Mouse (Mus musculus): Measurements from ENCODE around the gene Zfp827.

Gene Zfp827

DNA sequence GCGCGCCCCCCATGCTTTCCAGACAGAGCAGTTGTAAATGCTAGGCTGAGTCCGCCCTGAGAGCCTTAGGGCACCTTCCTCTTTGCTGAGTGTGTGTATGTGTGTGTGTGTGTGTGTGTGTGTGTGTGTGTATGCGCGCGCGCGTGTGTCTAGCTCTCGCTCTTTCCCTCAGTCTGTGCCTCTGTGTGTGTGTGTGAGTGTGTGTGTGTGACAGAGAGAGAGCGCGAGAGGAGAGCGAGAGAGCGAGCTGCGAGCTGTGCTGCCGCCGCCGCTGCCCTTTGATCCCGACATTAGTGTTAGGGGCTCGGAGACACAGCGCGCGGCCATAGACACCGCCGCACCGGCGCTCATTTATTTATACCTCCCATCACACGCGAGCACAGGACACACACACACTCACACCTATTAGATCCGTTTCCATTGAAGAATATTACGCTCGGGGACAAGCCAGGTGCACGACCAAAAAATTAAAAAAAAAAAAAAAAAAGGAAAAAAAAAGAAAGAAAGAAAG, at the start of gene Zfp827:
Zfp827 (plus strand) TSS at position 461 of the 511 bp plus-strand sequence.
- peak; percentile 68 to 79 for DNase-seq (ENCODE audit: low spot score in 2 of 2)

DNA sequence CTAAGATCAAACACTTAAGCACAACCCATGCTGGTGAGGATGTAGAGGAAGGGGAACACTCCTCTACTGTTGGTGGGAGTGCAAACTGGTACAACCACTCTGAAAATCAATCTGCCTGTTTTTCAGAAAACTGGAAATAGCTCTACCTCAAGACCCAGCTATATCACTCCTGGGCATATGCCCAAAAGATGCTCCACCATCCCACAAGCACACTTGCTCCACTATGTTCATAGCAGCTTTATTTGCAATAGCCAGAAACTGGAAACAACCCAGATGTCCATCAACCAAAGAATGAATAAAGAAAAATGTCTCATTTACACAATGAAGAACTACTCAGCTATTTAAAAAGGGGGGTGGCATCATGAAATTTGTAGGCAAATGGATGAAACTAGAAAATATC, 23.9 kb upstream of the Zfp827 start:
- no peak for DNase-seq (ENCODE audit: low spot score in 2 of 2)

DNA sequence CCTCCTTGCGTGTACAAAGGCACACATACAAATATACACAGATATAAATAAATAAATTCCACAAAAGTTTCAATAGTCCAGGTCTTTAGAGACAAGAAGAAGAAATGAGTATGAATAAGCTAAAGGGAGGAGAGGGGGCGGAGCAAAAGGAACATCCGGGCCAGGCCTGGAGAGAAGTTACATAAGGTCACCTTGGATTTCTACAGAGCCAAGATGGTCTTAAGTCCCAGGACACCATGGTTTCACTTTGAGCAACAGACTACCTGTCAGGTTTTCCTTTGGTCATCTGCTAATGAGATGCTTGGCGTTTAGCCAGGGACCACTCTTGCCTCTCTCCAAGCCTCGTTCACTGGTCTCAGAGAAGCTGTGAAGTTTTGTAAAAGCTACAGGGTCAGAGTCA, 13.2 kb upstream of the Zfp827 start:
- DNase-seq (ENCODE audit: low spot score in 2 of 2), result no peak

DNA sequence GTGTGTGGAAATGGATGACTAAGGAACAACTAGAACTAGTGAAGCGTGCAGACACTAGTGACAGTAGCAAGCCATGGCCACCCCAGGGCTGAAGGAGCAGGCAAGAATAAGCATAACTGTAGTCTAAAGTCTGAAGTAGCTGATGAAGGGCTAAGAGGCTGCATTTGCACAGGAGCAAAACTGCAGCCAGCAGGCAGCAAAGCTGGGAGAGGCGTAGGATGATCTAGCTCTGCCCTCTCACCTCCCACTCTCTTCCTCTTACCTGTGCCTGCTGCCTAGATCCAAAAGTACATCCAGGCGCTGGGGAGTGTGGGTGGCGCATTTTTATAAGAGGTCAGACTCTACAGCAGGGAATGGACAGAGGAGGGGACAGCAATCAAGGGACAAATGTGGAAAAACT, 12.2 kb upstream of the Zfp827 start:
- DNase-seq (ENCODE audit: low spot score in 2 of 2), result no peak

DNA sequence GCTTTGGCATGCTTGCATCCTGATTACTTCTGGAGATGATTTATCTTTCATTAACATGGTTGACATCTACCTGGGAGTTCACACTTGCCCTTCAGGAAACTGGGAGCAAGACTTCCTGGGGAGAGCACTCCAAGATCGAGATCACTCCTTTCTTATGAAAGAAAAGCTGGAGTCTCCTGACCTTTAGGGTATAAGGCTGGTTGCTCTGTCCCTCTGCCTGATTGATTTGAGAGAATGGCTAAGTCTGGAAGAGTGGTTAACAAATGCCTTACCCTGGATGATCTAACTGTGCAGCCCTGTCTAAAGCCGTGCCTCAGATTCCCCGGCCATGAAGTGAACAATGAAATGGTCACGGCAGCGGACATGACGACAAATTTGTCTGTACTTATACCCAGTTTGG, 11.7 kb upstream of the Zfp827 start:
- no peak for DNase-seq (ENCODE audit: low spot score in 2 of 2)

DNA sequence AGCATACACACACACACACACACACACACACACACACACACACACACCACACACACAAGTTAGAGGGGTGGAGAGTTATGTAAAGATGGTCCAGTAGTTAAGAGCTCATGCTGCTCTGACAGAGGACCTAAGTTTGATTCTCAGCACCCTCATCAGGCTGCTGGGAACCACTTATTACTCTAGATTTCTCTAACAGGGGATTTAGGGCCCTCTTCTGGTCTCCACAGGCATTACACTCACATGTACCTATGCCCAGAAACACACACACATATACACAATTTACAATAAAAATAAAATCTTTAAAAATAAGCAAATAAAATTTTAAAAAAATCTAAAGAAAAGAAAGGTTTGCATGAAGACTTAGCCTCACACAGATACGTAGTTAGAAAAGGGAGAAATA, 4.3 kb upstream of the Zfp827 start:
- no peak for DNase-seq (ENCODE audit: low spot score in 2 of 2)

DNA sequence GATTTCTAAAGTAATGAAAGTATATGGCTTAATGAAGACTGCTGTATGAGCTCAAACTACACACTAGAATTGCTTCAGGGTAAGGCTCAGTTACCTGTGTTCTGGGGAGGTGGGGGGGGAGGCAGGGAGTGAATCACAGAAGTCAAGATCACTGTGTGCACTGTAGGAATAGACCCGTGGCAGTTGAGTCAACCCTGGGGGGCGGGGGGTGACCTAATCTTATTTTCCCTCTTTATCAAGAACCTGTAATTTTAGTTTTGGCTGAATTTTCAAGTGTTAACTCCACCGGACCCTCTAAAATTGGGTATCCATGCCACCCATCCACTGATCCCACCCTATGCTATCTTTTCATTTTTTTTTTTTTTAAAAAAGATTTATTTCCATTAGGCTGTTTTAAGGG, 918 bp upstream of the Zfp827 start:
- DNase-seq (ENCODE audit: low spot score in 2 of 2), result no peak

DNA sequence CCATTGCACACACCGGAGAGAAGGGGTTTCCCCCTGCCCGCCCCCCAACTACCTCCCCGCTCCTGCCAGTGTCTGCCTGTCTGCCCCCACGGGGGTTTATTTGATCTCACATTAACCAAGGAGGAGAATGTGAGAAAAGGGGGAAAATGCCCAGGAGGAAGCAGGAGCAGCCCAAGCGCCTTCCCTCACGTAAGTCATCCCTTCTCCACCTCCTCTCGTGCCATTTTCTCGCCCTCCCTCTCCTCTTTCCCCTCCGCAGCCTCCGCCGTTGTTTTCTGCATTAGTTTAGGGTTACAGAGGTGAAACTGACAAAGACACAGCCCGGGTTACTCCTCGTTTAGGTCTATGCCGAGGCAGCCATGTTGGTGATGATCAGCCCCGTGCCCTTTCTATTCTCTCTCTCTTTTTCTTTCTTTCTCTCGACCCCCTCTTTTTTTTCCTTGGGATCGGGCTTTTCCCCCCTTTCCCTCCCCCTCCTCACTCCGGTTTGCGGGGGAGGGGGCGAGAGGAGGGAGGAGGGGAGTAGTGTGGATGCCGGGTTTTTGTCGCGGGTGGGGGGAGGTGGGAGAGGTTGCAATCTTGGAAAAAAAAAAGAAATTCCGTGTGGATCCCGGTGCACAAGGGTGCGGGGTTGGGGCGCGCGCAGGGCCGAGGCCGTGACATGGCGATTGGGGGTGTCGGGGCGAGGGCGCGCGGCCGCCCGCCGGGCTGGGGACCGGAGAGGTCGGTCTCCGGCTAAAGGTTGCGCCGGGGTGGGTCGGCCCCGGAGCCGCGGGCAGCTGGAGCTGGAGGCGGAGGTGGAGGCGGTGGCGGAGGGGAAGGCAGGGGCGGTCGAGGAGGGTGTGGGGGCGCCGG, 531 bp downstream of the Zfp827 start:
- peak; percentile 37 to 50 for DNase-seq (ENCODE audit: low spot score in 2 of 2)

DNA sequence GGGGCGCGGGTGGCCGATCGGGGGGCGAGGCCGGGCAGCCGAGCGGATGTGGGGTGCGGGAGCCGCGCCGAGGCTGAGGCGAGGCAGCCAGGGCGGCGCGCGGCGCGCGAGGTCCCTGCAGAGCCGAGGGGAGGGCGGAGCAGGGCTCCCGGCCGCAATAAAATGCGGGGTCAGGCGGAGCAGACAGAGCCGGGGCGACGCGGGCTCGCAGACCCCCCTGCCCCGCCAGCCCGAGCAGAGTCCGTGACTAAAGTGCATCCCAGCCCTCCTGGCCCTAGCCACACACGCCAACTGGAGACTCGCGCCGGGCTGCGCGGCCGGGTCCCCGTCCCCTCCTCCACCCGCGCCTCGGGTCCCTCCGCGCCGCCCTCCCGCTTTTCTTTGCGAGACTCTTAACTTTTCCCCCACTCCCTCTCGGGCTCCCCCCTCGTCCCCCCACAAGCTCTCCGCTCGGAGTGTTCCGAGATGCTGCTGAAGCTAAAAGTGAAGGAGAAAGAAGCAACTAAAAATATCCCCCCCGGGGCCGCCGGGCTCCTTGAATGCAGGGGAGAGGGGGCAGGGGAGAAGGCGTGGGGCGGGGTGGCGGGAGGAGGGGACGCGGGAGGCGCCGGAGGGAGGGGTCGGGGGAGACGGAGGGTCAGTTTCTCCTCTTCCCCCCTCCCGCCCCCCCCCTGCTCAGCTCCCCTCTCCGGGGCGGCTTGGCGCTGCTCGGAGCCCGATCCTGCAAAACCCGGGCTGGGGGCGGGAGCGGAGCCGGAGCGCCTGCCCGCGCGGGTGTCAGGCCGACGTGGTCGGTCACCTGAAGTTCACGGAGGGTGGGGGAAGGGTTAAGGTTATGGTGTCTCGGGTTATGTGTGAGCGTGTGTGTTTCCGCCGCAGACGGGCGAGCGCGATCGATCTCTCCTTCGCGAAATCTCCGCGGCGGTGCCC, 1.4 kb downstream of the Zfp827 start:
- DNase-seq (ENCODE audit: low spot score in 2 of 2), result peak; percentile 45 to 47

DNA sequence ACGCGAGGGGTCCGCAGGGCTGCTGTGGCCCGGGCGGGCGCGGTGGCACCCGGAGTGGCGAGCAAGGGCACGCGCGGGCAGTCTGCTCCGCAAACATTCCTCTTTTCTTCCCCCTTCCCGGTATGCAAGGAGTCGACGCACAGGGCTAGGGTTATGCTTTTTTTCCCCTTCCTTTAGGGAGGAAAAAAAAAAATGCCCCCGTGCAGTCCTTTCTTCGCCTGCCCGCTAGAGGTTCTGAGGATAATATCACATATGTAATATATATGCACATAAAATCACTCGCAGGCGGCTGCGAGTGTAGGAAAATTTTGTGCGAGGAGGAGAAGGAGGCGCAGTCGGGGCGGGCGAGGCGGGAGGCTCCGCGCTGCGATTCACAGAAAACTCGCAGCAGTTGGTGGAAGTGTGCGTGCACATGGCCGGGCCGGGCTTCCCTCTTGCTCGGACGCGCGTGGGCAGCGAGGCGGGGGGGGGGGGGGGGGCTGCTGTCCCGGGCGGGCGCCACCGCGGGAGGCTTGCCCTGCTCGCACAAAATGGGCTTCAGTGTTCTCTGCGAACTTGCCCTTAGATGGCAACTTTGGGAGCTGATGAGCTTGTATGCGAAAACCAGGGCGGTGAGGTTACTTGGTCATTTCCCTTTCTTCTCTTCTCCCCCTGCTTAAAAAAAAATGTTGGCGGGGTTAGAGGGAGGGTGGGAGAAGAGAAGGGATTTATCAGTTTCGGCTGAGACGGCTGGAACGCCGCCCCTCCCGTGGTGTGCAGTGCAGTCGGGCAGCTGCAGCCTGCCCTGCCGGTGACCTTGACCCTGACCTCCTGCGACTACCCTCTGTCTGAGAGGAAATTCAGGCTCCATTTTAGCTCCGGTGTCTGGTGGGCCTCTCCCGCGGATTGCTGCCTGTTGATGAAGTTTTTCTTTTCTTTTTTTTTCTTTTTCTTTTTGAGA, 2.4 kb downstream of the Zfp827 start:
- DNase-seq (ENCODE audit: low spot score in 2 of 2), result peak; percentile 18 to 30

DNA sequence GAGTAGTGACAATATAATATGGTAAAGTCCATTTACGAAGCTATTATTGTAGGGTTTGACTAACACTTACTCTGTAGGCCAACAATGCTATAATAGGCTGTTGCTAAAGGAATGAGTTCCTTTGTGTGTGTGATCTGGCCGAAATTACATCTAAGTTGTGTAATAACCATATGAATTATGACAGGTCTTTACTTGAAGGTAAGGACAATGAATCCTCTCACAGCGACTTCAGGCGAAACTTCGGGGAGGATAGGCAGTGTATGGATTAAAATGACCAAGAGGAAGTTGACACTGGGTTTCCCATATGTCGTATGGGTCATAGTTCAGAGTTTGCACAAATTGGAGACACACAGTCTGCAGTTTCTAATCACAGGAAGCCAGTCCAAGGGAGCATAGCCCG, 9.3 kb downstream of the Zfp827 start:
- no peak for DNase-seq (ENCODE audit: low spot score in 2 of 2)

DNA sequence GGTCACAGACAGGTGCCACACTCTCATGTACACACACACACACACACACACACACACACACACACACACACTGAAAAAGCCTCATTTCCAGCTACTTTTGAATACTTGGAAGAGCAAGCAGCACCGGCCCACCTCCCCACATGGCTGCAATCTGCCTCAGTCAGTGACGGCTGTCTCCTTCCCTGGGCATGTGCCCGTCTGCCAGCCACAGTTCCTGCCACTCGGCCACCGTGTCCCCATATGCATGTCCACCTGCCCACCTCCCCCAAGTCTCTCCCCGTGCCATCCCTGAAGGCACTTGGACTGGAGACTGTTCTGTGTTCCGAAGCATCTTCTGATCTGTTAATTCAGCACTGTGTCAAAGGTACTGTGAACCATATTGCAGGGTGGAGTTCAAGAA, 9.8 kb downstream of the Zfp827 start:
- DNase-seq (ENCODE audit: low spot score in 2 of 2), result no peak

DNA sequence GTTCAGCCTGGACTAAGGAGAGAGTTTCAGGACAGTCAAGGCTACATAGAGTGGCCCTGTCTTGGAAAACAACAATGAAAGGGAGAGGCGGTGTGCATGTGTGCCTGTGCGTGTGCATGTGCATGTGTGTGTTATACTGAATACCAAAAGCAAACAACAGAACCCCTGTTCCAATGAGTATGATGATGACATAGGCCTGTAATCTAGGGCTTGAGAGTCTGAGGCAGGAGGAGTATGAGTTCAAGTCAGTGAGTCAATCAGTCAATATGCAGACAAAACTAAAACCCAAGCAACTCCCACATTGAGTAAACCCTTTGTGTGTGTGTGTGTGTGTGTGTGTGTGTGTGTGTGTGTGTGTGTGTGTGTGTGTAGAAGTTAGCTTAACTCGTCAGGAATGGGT, 13.2 kb downstream of the Zfp827 start:
- no peak for DNase-seq (ENCODE audit: low spot score in 2 of 2)

DNA sequence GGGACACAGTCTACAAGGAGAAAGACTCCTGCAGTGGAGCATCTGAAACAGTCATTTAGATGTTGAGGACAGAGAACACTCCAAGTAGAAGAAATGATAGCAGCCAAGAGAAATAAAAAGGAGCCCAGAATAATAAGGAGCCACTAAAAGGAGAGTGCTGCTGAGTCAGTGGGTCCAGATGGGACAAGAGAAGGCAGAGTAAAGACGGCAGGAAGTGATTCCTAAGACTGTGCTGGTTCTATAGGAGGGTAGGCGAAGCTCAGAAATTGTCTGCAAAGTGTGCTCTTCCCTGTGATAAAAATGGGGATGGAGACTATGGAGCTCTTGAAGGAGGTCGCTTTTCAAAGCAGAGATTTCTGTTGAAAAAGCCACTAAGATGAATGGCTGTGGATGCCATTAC, 14.0 kb downstream of the Zfp827 start:
- no peak for DNase-seq (ENCODE audit: low spot score in 2 of 2)

DNA sequence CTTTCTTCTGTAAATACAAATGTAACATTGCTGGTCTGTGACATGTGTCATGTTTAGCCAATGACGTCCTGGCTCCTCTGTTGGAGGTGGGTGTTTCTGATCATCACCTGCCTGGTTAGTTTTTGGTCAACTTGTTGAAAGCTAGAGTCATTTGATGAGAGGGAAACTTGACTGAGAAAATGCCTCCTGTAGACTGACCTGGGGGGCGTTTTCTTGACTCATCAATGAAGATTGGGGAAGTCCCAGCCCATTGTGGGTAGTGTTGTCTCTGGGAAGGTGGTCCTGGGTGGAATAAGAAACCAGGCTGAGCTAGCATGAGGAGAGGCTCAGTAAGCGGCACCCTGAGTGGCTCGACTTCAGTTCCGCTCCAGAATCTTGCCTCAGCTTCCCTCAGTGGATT, 16.4 kb downstream of the Zfp827 start:
- DNase-seq (ENCODE audit: low spot score in 2 of 2), result no peak

DNA sequence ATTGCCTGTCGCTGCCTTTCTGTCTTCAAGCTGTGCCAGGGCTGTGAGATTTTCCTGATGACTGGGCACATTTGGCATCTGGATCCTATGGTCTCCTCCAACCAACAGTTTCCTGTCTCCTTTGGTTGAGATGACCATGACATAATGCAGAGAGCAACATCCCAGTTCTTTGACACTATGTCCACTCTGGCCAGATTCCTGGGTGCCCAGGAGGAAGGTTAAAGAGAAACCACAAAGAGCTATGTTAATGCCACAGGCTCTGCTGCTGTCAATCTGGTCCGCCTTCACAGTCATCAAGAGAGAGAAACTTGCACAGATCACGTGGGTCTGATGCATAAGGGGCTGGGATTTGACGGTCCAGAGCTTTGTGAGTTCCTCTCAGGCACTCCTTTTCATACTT, 18.4 kb downstream of the Zfp827 start:
- DNase-seq (ENCODE audit: low spot score in 2 of 2), result no peak

DNA sequence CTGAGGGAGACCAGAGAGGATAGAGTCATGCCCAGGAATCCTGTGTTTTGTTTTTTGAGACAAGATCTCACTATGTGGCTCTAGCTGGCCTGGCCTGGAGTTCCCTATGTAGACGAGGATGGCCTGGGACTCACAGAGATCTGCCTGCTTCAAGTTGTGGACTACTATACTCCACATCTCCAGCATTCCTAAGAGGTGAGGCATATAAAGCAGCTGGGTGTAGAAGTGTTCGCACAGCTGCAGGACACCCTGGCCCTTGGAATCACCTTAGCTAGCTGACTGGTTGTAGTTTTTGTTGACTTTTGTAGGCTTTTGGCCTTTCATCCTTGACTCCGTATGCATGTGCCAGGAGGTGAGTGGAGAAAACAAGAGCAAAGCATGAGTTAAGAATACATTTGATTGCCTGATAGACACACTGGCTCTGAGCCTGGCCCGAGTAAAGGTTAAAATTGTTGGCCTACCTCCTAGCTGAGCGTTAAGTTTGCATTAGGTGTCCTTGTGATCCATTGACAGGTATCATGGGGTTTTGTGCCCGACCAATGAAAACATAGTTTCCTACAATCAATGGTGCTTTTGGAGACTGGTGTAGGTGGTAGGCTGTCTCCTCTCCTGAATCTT, 20.3 kb downstream of the Zfp827 start:
- no peak for DNase-seq (ENCODE audit: low spot score in 2 of 2)

DNA sequence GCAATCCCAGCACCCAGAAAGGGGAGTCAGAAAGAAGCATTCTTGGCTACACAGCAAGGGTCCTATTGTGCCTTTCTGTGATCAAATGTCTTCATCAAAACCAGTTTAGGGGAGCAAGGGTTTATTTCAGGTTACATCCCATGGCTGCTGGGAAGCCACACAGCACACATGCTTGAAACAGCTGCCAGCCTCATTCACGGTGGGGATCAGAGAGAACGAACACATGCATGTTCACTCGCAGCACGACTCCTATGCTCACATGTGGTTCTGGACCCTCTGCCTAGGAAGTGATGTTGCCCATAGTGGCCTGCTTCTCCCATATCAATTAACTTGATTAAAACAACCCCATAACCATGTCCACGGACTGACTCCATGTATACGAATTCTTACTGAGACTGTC, 26.0 kb downstream of the Zfp827 start:
- no peak for DNase-seq (ENCODE audit: low spot score in 2 of 2)

DNA sequence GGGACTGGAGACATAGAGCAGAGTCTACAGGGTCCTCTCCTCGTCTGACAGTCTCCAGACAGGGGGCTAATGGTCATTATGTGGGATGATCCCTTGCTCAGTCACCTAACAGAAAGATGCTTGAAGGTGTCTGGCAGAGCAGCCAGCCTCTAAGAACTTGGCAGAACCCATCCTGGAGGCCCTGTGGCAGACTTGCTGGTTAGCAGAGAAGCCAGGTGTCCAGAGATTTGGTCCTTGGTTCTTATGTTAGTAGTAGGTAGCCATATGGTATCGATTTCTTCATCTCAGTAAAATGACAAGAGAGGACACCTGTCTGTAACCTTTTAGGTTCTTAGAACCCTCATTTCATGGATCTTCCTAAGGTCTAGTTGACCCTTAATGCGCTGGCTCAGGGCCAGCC, 28.9 kb downstream of the Zfp827 start:
- no peak for DNase-seq (ENCODE audit: low spot score in 2 of 2)

DNA sequence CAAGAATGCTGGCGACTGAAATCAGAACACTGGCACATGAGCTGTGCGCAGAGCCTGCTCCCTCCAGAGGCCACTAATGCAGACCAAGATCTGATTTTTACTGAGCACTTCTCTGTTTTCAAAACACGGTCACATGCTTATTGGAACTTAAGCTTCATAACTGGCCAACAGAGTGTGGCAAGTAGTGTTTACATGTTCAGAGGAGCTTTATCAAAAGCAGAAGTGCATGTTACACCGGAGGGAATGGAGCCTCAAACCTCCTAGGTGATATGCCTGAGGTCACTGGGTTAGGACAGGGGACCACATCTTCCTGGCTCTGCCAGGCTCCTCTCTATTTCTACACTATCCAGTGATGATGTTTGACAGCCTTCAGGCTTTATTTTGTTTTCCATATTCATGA, 31.1 kb downstream of the Zfp827 start:
- peak in 1 of 2 experiments; percentile 35 for DNase-seq (ENCODE audit: low spot score in 2 of 2)

DNA sequence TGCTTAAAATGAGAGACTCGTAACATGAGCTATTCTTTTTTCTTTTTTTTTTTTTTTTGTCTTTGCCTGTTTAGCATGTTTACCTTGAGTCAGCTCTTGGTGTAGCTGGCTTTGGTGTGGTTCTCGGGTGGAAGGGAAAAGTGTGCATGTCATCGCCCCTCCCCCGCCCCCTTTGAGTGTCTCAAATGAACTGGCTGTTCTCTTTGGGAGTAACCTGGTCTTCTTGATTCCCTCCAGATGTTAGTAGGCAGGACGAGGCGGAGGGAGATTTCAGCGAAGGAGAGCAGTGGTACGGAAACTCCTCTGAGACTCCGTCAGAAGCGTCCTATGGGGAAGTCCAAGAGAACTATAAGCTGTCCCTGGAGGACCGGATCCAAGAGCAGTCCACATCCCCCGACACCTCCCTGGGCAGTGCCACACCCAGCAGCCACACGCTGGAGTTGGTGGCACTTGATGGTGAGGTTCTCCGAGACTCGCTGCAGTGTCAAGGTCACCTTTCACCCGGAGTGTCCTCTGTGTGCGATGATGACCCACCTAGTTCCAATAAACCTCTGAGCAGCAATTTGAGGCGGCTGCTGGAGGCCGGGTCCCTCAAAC, 31.9 kb downstream of the Zfp827 start:
- DNase-seq (ENCODE audit: low spot score in 2 of 2), result no peak

Measured in natural killer cell, adult 2 months (primary cell).